Mouse (Mus musculus) kidney, adult 2 months (tissue): ENCODE data around the gene Arhgap25.

Source experiments
- CTCF ChIP-seq: fragments of 200-500 bp; conservative IDR thresholded peaks from 2 replicates; pipeline ENCODE4 v1.5.1; 2011; ENCODE audit warnings: low read depth, mild to moderate bottlenecking, control low read depth, low read length, moderate library complexity, mixed read lengths; ENCODE audit not compliant: insufficient read depth, insufficient read length
- POLR2A ChIP-seq: fragments of 200-500 bp; IDR thresholded peaks from one replicate; pipeline ENCODE4 v1.6.1; 2011; ENCODE audit warnings: low read depth, low read length, control low read depth

- no peak for TF ChIP-seq POLR2A
- no peak for TF ChIP-seq CTCF
Observed at GRCm38 (mm10) chr6:87534855-87535575, 2.0 kb upstream of the Arhgap25 start.
